Mouse (Mus musculus) liver, embryonic 14.5 days (tissue): ENCODE data around the gene Dnali1. TPM values are rescaled to one million over a fixed set of nuclear protein-coding genes. Genes with fewer than 3 reads are reported as not detected.

Experiments
- ATAC-seq: fragments of 200-750 bp; cut with Nextera tagmentation; 2 replicates; pipeline ENCODE4 v1.8.0; 2017; ENCODE audit warnings: moderate number of reproducible peaks, mild to moderate bottlenecking, moderate library complexity; ENCODE audit not compliant: insufficient read depth
- DNase-seq, 3 experiments: peaks; one replicate each; pipeline ENCODE4 v3.0.0-alpha.2; 2012 to 2013; ENCODE audit warnings: low read depth in 3 of 3, low spot score in 3 of 3
- H3K27ac ChIP-seq: fragments of 300-500 bp; sonication (generic); 2 replicates; pipeline ENCODE4 v1.5.1; 2014; ENCODE audit warnings: moderate library complexity, mild to moderate bottlenecking, control low read depth, inconsistent platforms
- H3K27me3 ChIP-seq: fragments of 300-500 bp; sonication (generic); 2 replicates; pipeline ENCODE4 v1.6.1; 2014; ENCODE audit warnings: mild to moderate bottlenecking, low read length, moderate library complexity; ENCODE audit not compliant: control insufficient read depth, insufficient read depth
- H3K36me3 ChIP-seq: fragments of 300-500 bp; sonication (generic); replicated peaks from 2 replicates; pipeline ENCODE4 v1.6.1; 2014; ENCODE audit warnings: low read depth; ENCODE audit not compliant: control insufficient read depth, insufficient read depth
- H3K4me1 ChIP-seq, 2 experiments: fragments of 200-500 bp in 1 of 2; fragments of 300-500 bp in 1 of 2; sonication (generic) in 1 of 2; replicated peaks; 2 replicates each; pipeline ENCODE4 v1.6.1; 2012 to 2014; ENCODE audit warnings: antibody characterized with exemption in 1 of 2, inconsistent platforms in 1 of 2, low read length in 1 of 2; ENCODE audit not compliant: control insufficient read depth in 2 of 2, insufficient read depth in 2 of 2
- H3K4me2 ChIP-seq: fragments of 300-500 bp; sonication (generic); 2 replicates; pipeline ENCODE4 v1.6.1; 2014; ENCODE audit warnings: low read depth, mild to moderate bottlenecking, control low read depth, moderate library complexity
- H3K4me3 ChIP-seq, 2 experiments: fragments of 200-500 bp in 1 of 2; fragments of 300-500 bp in 1 of 2; sonication (generic) in 1 of 2; 2 replicates each; pipeline ENCODE4 v1.5.1; 2012 to 2014; ENCODE audit warnings: low read depth in 2 of 2, low read length in 2 of 2, mild to moderate bottlenecking in 2 of 2, control low read depth in 1 of 2, inconsistent platforms in 1 of 2, moderate library complexity in 1 of 2; ENCODE audit not compliant: insufficient read depth in 1 of 2
- H3K9ac ChIP-seq: fragments of 300-500 bp; sonication (generic); replicated peaks from 2 replicates; pipeline ENCODE4 v1.6.1; 2014; ENCODE audit warnings: mild to moderate bottlenecking, control low read depth, moderate library complexity
- H3K9me3 ChIP-seq: fragments of 300-500 bp; sonication (generic); 2 replicates; pipeline ENCODE4 v1.6.1; 2016; ENCODE audit warnings: low read length, mixed read lengths; ENCODE audit not compliant: control insufficient read depth
- CTCF ChIP-seq: IDR thresholded peaks from 2 replicates; pipeline ENCODE4 v1.5.1; 2016; ENCODE audit warnings: antibody characterized with exemption, low read depth, control low read depth
- EP300 ChIP-seq: IDR thresholded peaks from 2 replicates; pipeline ENCODE4 v1.6.1; 2016; ENCODE audit warnings: antibody characterized with exemption, low read depth
- WGBS: fragments of 180-500 bp; shearing (Covaris S2); extraction: QIAGEN DNeasy Blood & Tissue Kit; methylation state at CpG from one replicate; pipeline ENCODE4 v1.1.7; 2014; ENCODE audit not compliant: insufficient replicate concordance; 5-methylcytosine and 5-hydroxymethylcytosine counted together
- polyA plus RNA-seq, 2 experiments: library from polyadenylated mRNA; depleted of rRNA in 1 of 2; stranded (reverse) in 1 of 2; unstranded in 1 of 2; fragments of >200 nt; fragmentation: Nextera tagmentation in 1 of 2; extraction: Ambion mirVana in 1 of 2; gene quantifications; 2 replicates each; pipeline versions ENCODE4 v1.2.1 to v1.2.3; 2012 to 2014

The Dnali1 gene
- polyA plus RNA-seq, 2 experiments = 0.10 TPM; not detected in 1

- no peak for DNase-seq
- TF ChIP-seq EP300 (no peak), CTCF (no peak)
- Histone ChIP-seq H3K36me3 (peaks cover 8% of the 10 kb centered on the region), H3K9me3 (no peaks in the 10 kb centered on the region), H3K4me3 (no peak overlapping the region), H3K9ac (no peak overlapping the region), H3K27ac (no peak overlapping the region), H3K4me2 (no peak overlapping the region), H3K4me1 (peaks cover 10 to 11% of the 10 kb centered on the region in 2 experiments), H3K27me3 (no peaks in the 10 kb centered on the region)
- WGBS = 45% methylated on average over 8 of the region's 8 CpGs
- ATAC-seq = no peak
Observed at GRCm38 (mm10) chr4:125063829-125064228, 1.7 kb downstream of the Dnali1 start.

DNA sequence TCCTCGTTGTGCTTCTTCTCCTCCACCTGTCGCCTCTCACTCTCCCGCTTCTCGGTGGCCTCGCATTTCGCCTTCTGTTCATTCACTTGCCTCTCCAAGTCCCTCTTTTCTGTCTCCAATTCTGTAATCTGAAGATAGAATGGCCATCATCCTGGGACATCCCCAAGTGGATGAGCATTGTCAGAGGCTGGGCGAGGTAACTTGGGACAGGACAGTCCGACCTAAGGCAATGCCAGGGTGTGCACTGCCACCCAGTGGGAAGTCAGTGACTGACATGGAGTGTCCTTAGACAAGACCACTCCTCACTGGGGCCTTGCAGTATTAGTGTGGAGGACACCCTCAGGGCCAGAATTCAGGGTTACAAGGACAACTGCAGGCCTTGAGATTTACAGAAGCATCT lies 6.5 kb downstream of the Dnali1 start:
- H3K4me1 ChIP-seq = peaks cover 0 to 2% of the 10 kb centered on the region in 2 experiments; a peak in 1 of 4 replicates
- ATAC-seq (no peak), DNase-seq (no peak)
- H3K9me3 ChIP-seq = no peaks in the 10 kb centered on the region
- H3K27ac ChIP-seq = no peak overlapping the region
- H3K4me3 ChIP-seq = no peak overlapping the region
- no peak for TF ChIP-seq EP300
- peak; percentile 84 for TF ChIP-seq CTCF
- H3K4me2 ChIP-seq = no peak overlapping the region; the same call in 1 of the 2 replicates
- peaks cover 9% of the 10 kb centered on the region for H3K36me3 ChIP-seq
- 8% methylated on average over 8 of the region's 8 CpGs for WGBS
- no peaks in the 10 kb centered on the region for H3K27me3 ChIP-seq
- no peak overlapping the region for H3K9ac ChIP-seq

DNA sequence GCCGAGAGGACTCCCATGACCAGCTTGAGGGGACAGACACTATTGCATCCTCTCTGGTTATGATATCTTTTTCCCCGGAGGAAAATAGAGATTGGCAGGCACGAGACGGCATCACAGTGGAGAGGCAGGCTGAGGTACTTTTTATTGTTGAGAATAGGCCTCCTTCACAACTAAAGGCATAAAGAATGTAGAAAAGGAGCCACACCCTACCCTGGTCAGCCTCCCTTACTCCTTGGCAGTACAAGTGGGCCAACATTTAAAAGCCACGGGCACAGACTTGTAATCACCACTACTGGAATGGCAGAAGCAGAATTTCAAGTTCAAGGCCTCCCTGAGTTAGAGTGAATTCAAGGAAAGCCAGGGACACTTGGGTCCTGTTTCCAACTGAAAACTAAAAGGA lies 7.5 kb downstream of the Dnali1 start:
- DNase-seq (no peak), ATAC-seq (no peak)
- Histone ChIP-seq H3K9me3 (no peaks in the 10 kb centered on the region), H3K27ac (no peak overlapping the region), H3K4me1 (peaks cover 0 to 2% of the 10 kb centered on the region in 2 experiments; a peak in 1 of 4 replicates), H3K36me3 (peaks cover 19% of the 10 kb centered on the region), H3K4me2 (no peak overlapping the region), H3K27me3 (no peaks in the 10 kb centered on the region), H3K4me3 (no peak overlapping the region), H3K9ac (no peak overlapping the region)
- TF ChIP-seq EP300 (no peak), CTCF (no peak)
- 54% methylated on average over 5 of the region's 5 CpGs for WGBS

DNA sequence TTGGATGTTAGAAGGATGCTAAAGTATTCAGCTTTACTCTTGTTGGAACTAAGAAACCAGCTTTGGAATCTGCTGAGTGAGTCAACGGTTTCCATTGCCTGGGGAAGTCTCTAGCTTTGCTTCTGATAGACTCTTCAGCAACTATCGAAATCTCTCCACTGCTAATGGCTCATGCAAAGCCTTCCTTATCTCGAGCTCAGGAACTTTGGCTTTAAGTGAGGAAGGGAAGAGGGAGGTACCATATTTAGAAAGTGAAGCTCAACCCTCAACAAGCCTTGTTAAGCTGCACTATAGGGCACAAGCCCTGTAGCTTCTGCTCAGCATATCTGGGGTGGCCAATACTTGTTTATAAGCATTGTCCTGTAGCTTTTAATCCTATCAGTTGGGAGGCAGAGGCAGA lies 8.2 kb downstream of the Dnali1 start:
- no peak overlapping the region for H3K27ac ChIP-seq
- no peak for TF ChIP-seq CTCF
- no peak for TF ChIP-seq EP300
- H3K9me3 ChIP-seq = no peaks in the 10 kb centered on the region
- DNase-seq = no peak
- 23% methylated on average over 3 of the region's 3 CpGs for WGBS
- no peak overlapping the region for H3K4me2 ChIP-seq
- H3K36me3 ChIP-seq = peaks cover 24% of the 10 kb centered on the region
- no peaks in the 10 kb centered on the region for H3K27me3 ChIP-seq
- ATAC-seq = no peak
- H3K4me3 ChIP-seq = no peak overlapping the region
- no peak overlapping the region for H3K9ac ChIP-seq
- peaks cover 0 to 2% of the 10 kb centered on the region in 2 experiments; a peak in 1 of 4 replicates for H3K4me1 ChIP-seq

DNA sequence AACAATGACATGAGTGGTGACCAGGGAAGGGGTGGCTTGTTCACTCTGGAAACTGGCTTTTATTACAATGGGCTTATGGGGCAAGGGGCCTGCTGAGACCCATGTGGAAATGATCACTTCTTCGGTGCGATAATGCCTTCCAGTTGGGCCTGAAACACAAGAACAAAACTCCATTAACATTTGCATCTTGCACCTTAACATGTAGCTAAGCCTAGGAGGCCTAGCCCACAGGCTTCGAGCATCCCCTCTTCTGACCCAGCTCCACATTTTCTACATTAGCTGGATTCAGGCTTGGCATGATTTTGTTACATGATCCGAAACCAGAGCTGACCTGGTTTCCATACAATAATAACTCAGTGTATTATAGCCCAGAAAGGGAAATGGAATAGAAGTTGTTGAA lies 9.0 kb downstream of the Dnali1 start:
- peaks cover 29% of the 10 kb centered on the region for H3K36me3 ChIP-seq

More for the DNA sequence above, 9.0 kb downstream of the Dnali1 start:
- WGBS = 74% methylated on average over 4 of the region's 4 CpGs
- no peak overlapping the region for H3K4me3 ChIP-seq
- H3K27me3 ChIP-seq = no peaks in the 10 kb centered on the region
- H3K27ac ChIP-seq = no peak overlapping the region
- H3K4me2 ChIP-seq = no peak overlapping the region
- no peak for DNase-seq
- H3K4me1 ChIP-seq = peaks cover 0 to 2% of the 10 kb centered on the region in 2 experiments; a peak in 1 of 4 replicates
- H3K9ac ChIP-seq = no peak overlapping the region
- TF ChIP-seq EP300 = no peak
- no peak for TF ChIP-seq CTCF
- ATAC-seq = no peak
- no peaks in the 10 kb centered on the region for H3K9me3 ChIP-seq
